Mouse (Mus musculus): ENCODE results near the gene Arid1a. TPM values are rescaled to one million over a fixed set of nuclear protein-coding genes. Genes with fewer than 3 reads are reported as not detected.

Arid1a gene
- total RNA-seq, 2 experiments from 2014 or later, result 83.2 to 88.6 TPM

GRCm38 (mm10) chr4:133669652-133670210 is 86.8 kb downstream of the Arid1a start:
- Histone ChIP-seq H3K27ac (peak overlapping the region; percentile 32; the same call in 1 of the 2 replicates), H3K4me3 (no peak overlapping the region)
- DNase-seq (ENCODE audit: low spot score in 2 of 2), result no peak
- peak; percentile 67 for TF ChIP-seq CTCF (conservative IDR thresholded peaks at IDR 0.05)

- H3K27ac ChIP-seq, result no peak overlapping the region
- no peak for DNase-seq (ENCODE audit: low spot score in 2 of 2)
- no peak for TF ChIP-seq CTCF (conservative IDR thresholded peaks at IDR 0.05)
- H3K4me3 ChIP-seq, result no peak overlapping the region
Measured at GRCm38 (mm10) chr4:133668537-133668936, 88.0 kb downstream of the Arid1a start.

GRCm38 (mm10) chr4:133666199-133666598 is 90.4 kb downstream of the Arid1a start:
- TF ChIP-seq CTCF (conservative IDR thresholded peaks at IDR 0.05), result no peak
- Histone ChIP-seq H3K4me3 (no peak overlapping the region), H3K27ac (no peak overlapping the region)
- no peak for DNase-seq (ENCODE audit: low spot score in 2 of 2)

- no peak overlapping the region for H3K4me3 ChIP-seq
- H3K27ac ChIP-seq, result peak overlapping the region; percentile 51; the same call in 1 of the 2 replicates
- no peak for TF ChIP-seq CTCF (conservative IDR thresholded peaks at IDR 0.05)
- DNase-seq (ENCODE audit: low spot score in 2 of 2), result no peak
Measured at GRCm38 (mm10) chr4:133665118-133665517, 91.5 kb downstream of the Arid1a start.

- Histone ChIP-seq H3K4me3 (no peak overlapping the region), H3K27ac (no peak overlapping the region)
- no peak for DNase-seq (ENCODE audit: low spot score in 2 of 2)
- TF ChIP-seq CTCF (conservative IDR thresholded peaks at IDR 0.05), result no peak
Measured at GRCm38 (mm10) chr4:133662945-133663344, 93.6 kb downstream of the Arid1a start.

GRCm38 (mm10) chr4:133662421-133662820 is 94.1 kb downstream of the Arid1a start:
- H3K27ac ChIP-seq, result no peak overlapping the region
- TF ChIP-seq CTCF (conservative IDR thresholded peaks at IDR 0.05), result no peak
- no peak overlapping the region for H3K4me3 ChIP-seq
- DNase-seq (ENCODE audit: low spot score in 2 of 2), result no peak

GRCm38 (mm10) chr4:133660193-133661155 is 96.1 kb downstream of the Arid1a start:
- DNase-seq (ENCODE audit: low spot score in 2 of 2), result peak; percentile 84 to 85
- TF ChIP-seq CTCF (conservative IDR thresholded peaks at IDR 0.05), result no peak
- H3K4me3 ChIP-seq, result peak overlapping the region; percentile 32
- H3K27ac ChIP-seq, result peak overlapping the region; percentile 91

GRCm38 (mm10) chr4:133659497-133660192 is 96.9 kb downstream of the Arid1a start:
- no peak for TF ChIP-seq CTCF (conservative IDR thresholded peaks at IDR 0.05)
- DNase-seq (ENCODE audit: low spot score in 2 of 2), result no peak
- peak overlapping the region; percentile 32 for H3K4me3 ChIP-seq
- peak overlapping the region; percentile 91 for H3K27ac ChIP-seq

GRCm38 (mm10) chr4:133658729-133659128 is 97.8 kb downstream of the Arid1a start:
- TF ChIP-seq CTCF (conservative IDR thresholded peaks at IDR 0.05), result no peak
- peak overlapping the region; percentile 91; the same call in 1 of the 2 replicates for H3K27ac ChIP-seq
- no peak for DNase-seq (ENCODE audit: low spot score in 2 of 2)
- H3K4me3 ChIP-seq, result no peak overlapping the region

- Histone ChIP-seq H3K27ac (no peak overlapping the region), H3K4me3 (no peak overlapping the region)
- TF ChIP-seq CTCF (conservative IDR thresholded peaks at IDR 0.05), result no peak
- no peak for DNase-seq (ENCODE audit: low spot score in 2 of 2)
Measured at GRCm38 (mm10) chr4:133657829-133658458, 98.6 kb downstream of the Arid1a start.

- no peak for TF ChIP-seq CTCF (conservative IDR thresholded peaks at IDR 0.05)
- Histone ChIP-seq H3K4me3 (no peak overlapping the region), H3K27ac (no peak overlapping the region)
- DNase-seq (ENCODE audit: low spot score in 2 of 2), result no peak
Measured at GRCm38 (mm10) chr4:133656997-133657396, 99.6 kb downstream of the Arid1a start.

- Histone ChIP-seq H3K27ac (no peak overlapping the region), H3K4me3 (no peak overlapping the region)
- no peak for DNase-seq (ENCODE audit: low spot score in 2 of 2)
- TF ChIP-seq CTCF (conservative IDR thresholded peaks at IDR 0.05), result no peak
Measured at GRCm38 (mm10) chr4:133656294-133656693, 100.3 kb downstream of the Arid1a start.
